10 mouse cellular contexts compared by ENCODE assay signal in the genomic region with DNA sequence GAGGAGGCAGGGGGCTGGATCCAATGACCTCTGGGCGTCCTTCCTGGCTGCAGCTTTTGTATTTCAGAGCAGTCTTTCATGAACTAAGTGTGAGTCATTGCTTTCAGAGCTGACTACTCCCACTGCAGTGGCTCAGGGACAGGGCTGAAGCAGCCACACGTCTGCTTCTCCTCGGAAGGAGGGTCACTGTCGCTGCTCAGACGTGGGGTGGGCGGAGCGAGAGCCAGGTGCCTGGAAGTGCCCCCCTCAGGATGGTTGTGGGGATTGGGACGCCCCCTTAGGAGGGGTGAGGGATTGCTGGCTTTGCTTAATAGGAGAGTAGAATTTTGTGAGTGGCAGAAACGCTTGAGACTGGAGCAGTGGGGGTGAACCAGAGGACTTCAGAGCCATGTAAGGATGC. TPM values are rescaled to one million over a fixed set of nuclear protein-coding genes. Genes with fewer than 3 reads are reported as not detected.
DNase-seq lines count a peak whose midpoint lies in the region; ATAC-seq and TF ChIP-seq lines count a peak whose summit lies in the region.
"Had no signal": no experiment of that assay in that cellular context is flagged by ENCODE, and none has a peak within 500 bp of the region (broad histone marks: within the 10 kb centered on the region; RNA-seq: fewer than 3 reads in every experiment).

No protein-coding gene starts in this region.

- no peaks in the 10 kb centered on the region for H3K36me3 ChIP-seq in hindbrain, postnatal 0 days (ENCODE audit: insufficient read depth, low read length)
- no peaks in the 10 kb centered on the region for H3K36me3 ChIP-seq in hindbrain, embryonic 14.5 days (replicated peaks; ENCODE audit: control insufficient read depth, insufficient read depth)
- no peaks in the 10 kb centered on the region for H3K36me3 ChIP-seq in stomach, postnatal 0 days (ENCODE audit: control insufficient read depth, insufficient read depth, low read length)
- H3K36me3 ChIP-seq: forebrain, embryonic 15.5 days; hindbrain, embryonic 15.5 days had no signal

- H3K27me3 ChIP-seq in hindbrain, postnatal 0 days (ENCODE audit: insufficient read depth, low read length) = 0 out of 2 replicates have a peak, but pooled peaks cover 6% of the 10 kb centered on the region
- peaks cover 11% of the 10 kb centered on the region for H3K27me3 ChIP-seq in hindbrain, embryonic 14.5 days (ENCODE audit: control insufficient read depth, insufficient read depth, low read length)
- H3K27me3 ChIP-seq in stomach, postnatal 0 days (ENCODE audit: control insufficient read depth, insufficient read depth, low read length) = no peaks in the 10 kb centered on the region; the same call in 1 of the 2 replicates

- H3K4me1 ChIP-seq in hindbrain, postnatal 0 days (ENCODE audit: insufficient read depth, low read length) = peaks cover 8% of the 10 kb centered on the region
- H3K4me1 ChIP-seq in hindbrain, embryonic 14.5 days (replicated peaks; ENCODE audit: control insufficient read depth, insufficient read depth, low read length) = peaks cover 6% of the 10 kb centered on the region; the same call in 1 of the 2 replicates
- H3K4me1 ChIP-seq in stomach, postnatal 0 days (replicated peaks; ENCODE audit: control insufficient read depth, insufficient read depth) = no peaks in the 10 kb centered on the region

- no peak overlapping the region for H3K9ac ChIP-seq in hindbrain, postnatal 0 days (replicated peaks; ENCODE audit: low read length)
- no peak overlapping the region for H3K9ac ChIP-seq in hindbrain, embryonic 14.5 days
- H3K9ac ChIP-seq in stomach, postnatal 0 days (ENCODE audit: low read length) = 0 out of 2 replicates have a peak overlapping the region, but pooled peaks have one; percentile 23
- H3K9ac ChIP-seq: forebrain, embryonic 15.5 days; hindbrain, embryonic 15.5 days had no signal

- no peak for TF ChIP-seq EP300 in stomach, postnatal 0 days (optimal IDR thresholded peaks at IDR 0.05)

- H3K27ac ChIP-seq in hindbrain, postnatal 0 days = no peak overlapping the region
- no peak overlapping the region for H3K27ac ChIP-seq in hindbrain, embryonic 14.5 days
- H3K27ac ChIP-seq in stomach, postnatal 0 days (replicated peaks) = 0 out of 2 replicates have a peak overlapping the region, but pooled peaks have one; percentile 5
- H3K27ac ChIP-seq: forebrain, embryonic 15.5 days; hindbrain, embryonic 15.5 days had no signal

- peak; percentile 8; the same call in 1 of the 2 replicates for TF ChIP-seq CTCF in hindbrain, postnatal 0 days (IDR thresholded peaks at IDR 0.05; ENCODE audit: low read depth)
- TF ChIP-seq CTCF in stomach, postnatal 0 days (IDR thresholded peaks at IDR 0.05; ENCODE audit: low read depth) = no peak

- no peaks in the 10 kb centered on the region for H3K9me3 ChIP-seq in hindbrain, postnatal 0 days (ENCODE audit: low read length)
- H3K9me3 ChIP-seq in hindbrain, embryonic 14.5 days (ENCODE audit: control insufficient read depth, low read length) = no peaks in the 10 kb centered on the region
- H3K9me3 ChIP-seq in stomach, postnatal 0 days (ENCODE audit: control insufficient read depth, low read length) = no peaks in the 10 kb centered on the region
- H3K9me3 ChIP-seq: forebrain, embryonic 15.5 days; hindbrain, embryonic 15.5 days had no signal

- H3K4me3 ChIP-seq in hindbrain, postnatal 0 days (ENCODE audit: low read length) = no peak overlapping the region
- H3K4me3 ChIP-seq in hindbrain, embryonic 14.5 days (replicated peaks; ENCODE audit: low read length) = no peak overlapping the region
- H3K4me3 ChIP-seq in stomach, postnatal 0 days (ENCODE audit: low read depth, low read length) = no peak overlapping the region
- H3K4me3 ChIP-seq: forebrain, embryonic 15.5 days; hindbrain, embryonic 15.5 days had no signal

- H3K4me2 ChIP-seq in hindbrain, postnatal 0 days (ENCODE audit: low read depth, low read length) = no peak overlapping the region
- H3K4me2 ChIP-seq in hindbrain, embryonic 14.5 days (replicated peaks) = no peak overlapping the region
- H3K4me2 ChIP-seq in stomach, postnatal 0 days (replicated peaks; ENCODE audit: low read depth) = no peak overlapping the region
- H3K4me2 ChIP-seq: forebrain, embryonic 15.5 days; hindbrain, embryonic 15.5 days had no signal

- DNase-seq in hindbrain, postnatal 0 days (ENCODE audit: low spot score) = no peak
- DNase-seq in hindbrain, embryonic 14.5 days (ENCODE audit: low spot score) = no peak
- peak; percentile 23 for DNase-seq in thymus, postnatal 4 days
- no peak for DNase-seq in thymus, postnatal 14 days
- peak; percentile 75 for DNase-seq in WW6 (ENCODE audit: low read depth, low spot score)
- DNase-seq in stomach, postnatal 0 days (ENCODE audit: low spot score) = no peak
- DNase-seq in cerebellum, postnatal 4 days (ENCODE audit: low spot score in 2 of 2) = no peak
- DNase-seq: embryo, embryonic 11 days had no signal

- no peak for ATAC-seq in hindbrain, postnatal 0 days
- no peak for ATAC-seq in hindbrain, embryonic 14.5 days (ENCODE audit: low FRiP score)
- ATAC-seq in stomach, postnatal 0 days (ENCODE audit: low FRiP score, low TSS enrichment) = peak; percentile 63
- ATAC-seq: forebrain, embryonic 15.5 days had no signal

- WGBS in hindbrain, postnatal 0 days = 24% methylated on average over 9 of the region's 9 CpGs
- WGBS in hindbrain, embryonic 14.5 days = 27% methylated on average over 9 of the region's 9 CpGs
- WGBS in stomach, postnatal 0 days = 13% methylated on average over 9 of the region's 9 CpGs

RNA-seq across cellular contexts. Expression of a gene that starts 4.2 kb away (rescaled TPM):
- 4.4 and 6.9 TPM in 2 replicates for total RNA-seq in hindbrain, postnatal 0 days (2014; rRNA removed)
- 5.8 and 6.1 TPM in 2 replicates for polyA plus RNA-seq in hindbrain, postnatal 0 days (2015; fragmentation: Nextera tagmentation; extraction: Ambion mirVana)
- 6.7 and 7.3 TPM in 2 replicates for polyA plus RNA-seq in hindbrain, embryonic 14.5 days (2014; fragmentation: Nextera tagmentation; extraction: Ambion mirVana)
- 0.05 and 0.08 TPM in 2 replicates for polyA plus RNA-seq in stomach, postnatal 0 days (2015; fragmentation: Nextera tagmentation; extraction: Ambion mirVana)

RNA-seq across cellular contexts. Expression of a gene that starts 31.0 kb away (rescaled TPM):
- 462 and 515 TPM in 2 replicates for total RNA-seq in hindbrain, postnatal 0 days (2014; rRNA removed)
- 650 and 673 TPM in 2 replicates for polyA plus RNA-seq in hindbrain, postnatal 0 days (2015; fragmentation: Nextera tagmentation; extraction: Ambion mirVana)
- polyA plus RNA-seq in hindbrain, embryonic 14.5 days (2014; fragmentation: Nextera tagmentation; extraction: Ambion mirVana) = 614 and 694 TPM in 2 replicates
- polyA plus RNA-seq in stomach, postnatal 0 days (2015; fragmentation: Nextera tagmentation; extraction: Ambion mirVana) = 863 and 874 TPM in 2 replicates

RNA-seq across cellular contexts. Expression of a gene that starts 34.6 kb away (rescaled TPM):
- 83.4 and 84.4 TPM in 2 replicates for total RNA-seq in hindbrain, postnatal 0 days (2014; rRNA removed)
- 43.1 and 51.0 TPM in 2 replicates for polyA plus RNA-seq in hindbrain, postnatal 0 days (2015; fragmentation: Nextera tagmentation; extraction: Ambion mirVana)
- polyA plus RNA-seq in hindbrain, embryonic 14.5 days (2014; fragmentation: Nextera tagmentation; extraction: Ambion mirVana) = 40.0 and 40.3 TPM in 2 replicates
- polyA plus RNA-seq in stomach, postnatal 0 days (2015; fragmentation: Nextera tagmentation; extraction: Ambion mirVana) = 4.2 and 4.9 TPM in 2 replicates

Comparison
In these comparisons a context has a peak if more than half of its experiments do, and no peak if none do; other contexts are left out.
1. DNase-seq: peak in thymus, postnatal 4 days (single experiment) and WW6 (single experiment); none in hindbrain, postnatal 0 days (single experiment), hindbrain, embryonic 14.5 days (single experiment), thymus, postnatal 14 days (single experiment), stomach, postnatal 0 days (single experiment) and cerebellum, postnatal 4 days (0 of 2).